Mouse (Mus musculus) retina, adult 2 months (tissue): Measurements from ENCODE around the gene Enah.

ENCODE experiments used
- DNase-seq: peaks from one replicate; pipeline ENCODE4 v3.0.0-alpha.2; 2012; ENCODE audit warnings: low read depth, low spot score

Gene Enah

GRCm38 (mm10) chr1:181880752-181881325 is 139.0 kb downstream of the Enah start:
- no peak for DNase-seq

- no peak for DNase-seq
Measured at GRCm38 (mm10) chr1:181878436-181878835, 141.4 kb downstream of the Enah start.

- DNase-seq: no peak
Measured at GRCm38 (mm10) chr1:181877088-181877487, 142.7 kb downstream of the Enah start.

GRCm38 (mm10) chr1:181876656-181877055 is 143.1 kb downstream of the Enah start:
- no peak for DNase-seq

GRCm38 (mm10) chr1:181873086-181873920 is 146.5 kb downstream of the Enah start:
- DNase-seq: no peak

- no peak for DNase-seq
Measured at GRCm38 (mm10) chr1:181872639-181873038, 147.2 kb downstream of the Enah start.

- no peak for DNase-seq
Measured at GRCm38 (mm10) chr1:181866429-181867280, 153.1 kb downstream of the Enah start.

- DNase-seq: no peak
Measured at GRCm38 (mm10) chr1:181865863-181866216, 153.9 kb downstream of the Enah start.

GRCm38 (mm10) chr1:181864971-181865862 is 154.6 kb downstream of the Enah start:
- DNase-seq: no peak

GRCm38 (mm10) chr1:181863431-181863830 is 156.4 kb downstream of the Enah start:
- no peak for DNase-seq

- DNase-seq: no peak
Measured at GRCm38 (mm10) chr1:181862676-181863374, 157.0 kb downstream of the Enah start.

- DNase-seq: no peak
Measured at GRCm38 (mm10) chr1:181861181-181861902, 158.4 kb downstream of the Enah start.

GRCm38 (mm10) chr1:181860659-181861058 is 159.1 kb downstream of the Enah start:
- DNase-seq: no peak

GRCm38 (mm10) chr1:181856329-181856728 is 163.5 kb downstream of the Enah start:
- DNase-seq: no peak

- no peak for DNase-seq
Measured at GRCm38 (mm10) chr1:181854829-181855228, 165.0 kb downstream of the Enah start.

- DNase-seq: no peak
Measured at GRCm38 (mm10) chr1:181853081-181853736, 166.6 kb downstream of the Enah start.

GRCm38 (mm10) chr1:181852466-181852865 is 167.3 kb downstream of the Enah start:
- no peak for DNase-seq

GRCm38 (mm10) chr1:181851521-181852310 is 168.1 kb downstream of the Enah start:
- DNase-seq: no peak

- no peak for DNase-seq
Measured at GRCm38 (mm10) chr1:181850441-181850840, 169.3 kb downstream of the Enah start.
